Mouse (Mus musculus) ES-E14 (cell line): ENCODE data around the gene Manea.
A peak's percentile ranks its signal among the peaks of the same experiment; 100 is the strongest.

Source experiments
- CHD2 ChIP-seq: IDR thresholded peaks from 2 replicates; pipeline ENCODE4 v1.6.1; 2014; ENCODE audit warnings: mild to moderate bottlenecking, low read depth, low read length, inconsistent platforms
- HCFC1 ChIP-seq: IDR thresholded peaks from 2 replicates; pipeline ENCODE4 v1.6.1; 2012; ENCODE audit warnings: low read length, inconsistent platforms, borderline replicate concordance; ENCODE audit not compliant: insufficient read depth
- MAFK ChIP-seq: IDR thresholded peaks from 2 replicates; pipeline ENCODE4 v1.6.1; 2014; ENCODE audit warnings: mild to moderate bottlenecking, low read depth, low read length, inconsistent platforms; ENCODE audit not compliant: insufficient read depth
- ZNF384 ChIP-seq: IDR thresholded peaks from 2 replicates; pipeline ENCODE4 v1.6.1; 2012; ENCODE audit warnings: low read depth, low read length, inconsistent platforms

DNA sequence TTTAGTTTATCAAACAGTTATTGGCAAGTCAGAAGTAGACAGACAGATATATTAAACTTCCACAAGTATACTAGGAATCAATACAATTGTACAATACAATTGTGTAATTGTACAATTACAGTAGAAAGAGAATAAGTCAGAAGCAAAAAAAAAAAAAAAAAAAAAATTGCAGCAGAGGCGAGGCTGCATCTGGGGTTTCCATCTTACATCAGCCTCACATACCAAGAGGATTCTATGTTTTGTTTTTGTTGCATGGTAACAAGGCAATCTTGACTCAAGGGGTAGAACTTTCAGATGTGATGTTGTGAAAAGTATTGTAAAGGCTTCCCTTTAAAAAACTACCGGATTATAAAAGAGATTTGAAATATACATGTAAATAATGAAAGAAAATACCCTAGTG is 548 bp upstream of the Manea start:
- TF ChIP-seq MAFK (no peak), ZNF384 (peak; percentile 75), HCFC1 (no peak), CHD2 (no peak)
